Mouse (Mus musculus) limb, embryonic 11.5 days (tissue): ENCODE measurements around the gene Foxp2. TPM values are rescaled to one million over a fixed set of nuclear protein-coding genes. Genes with fewer than 3 reads are reported as not detected.

ENCODE experiments used
- ATAC-seq: fragments of 200-750 bp; cut with Nextera tagmentation; 2 replicates; pipeline ENCODE4 v1.8.0; 2017; ENCODE audit warnings: low read depth; ENCODE audit not compliant: insufficient number of reproducible peaks, low FRiP score, low TSS enrichment
- DNase-seq: peaks from one replicate; pipeline ENCODE4 v3.0.0-alpha.2; 2015; ENCODE audit warnings: low spot score
- H3K27ac ChIP-seq: fragments of 300-500 bp; sonication (generic); replicated peaks from 2 replicates; pipeline ENCODE4 v1.5.1; 2014; ENCODE audit warnings: low read depth, mild to moderate bottlenecking, low read length
- H3K27me3 ChIP-seq: fragments of 300-500 bp; sonication (generic); 2 replicates; pipeline ENCODE4 v1.6.1; 2014; ENCODE audit warnings: mild to moderate bottlenecking, low read length, mixed read lengths; ENCODE audit not compliant: control insufficient read depth, insufficient read depth
- H3K36me3 ChIP-seq: fragments of 300-500 bp; sonication (generic); 2 replicates; pipeline ENCODE4 v1.6.1; 2014; ENCODE audit warnings: mild to moderate bottlenecking, low read length, moderate library complexity, mixed read lengths; ENCODE audit not compliant: control insufficient read depth, insufficient read depth
- H3K4me1 ChIP-seq: fragments of 300-500 bp; sonication (generic); 2 replicates; pipeline ENCODE4 v1.6.1; 2014; ENCODE audit warnings: low read length, mixed read lengths; ENCODE audit not compliant: control insufficient read depth, insufficient read depth
- H3K4me2 ChIP-seq: fragments of 300-500 bp; sonication (generic); 2 replicates; pipeline ENCODE4 v1.6.1; 2014; ENCODE audit warnings: low read depth, mild to moderate bottlenecking, moderate library complexity; ENCODE audit not compliant: severe bottlenecking
- H3K4me3 ChIP-seq: fragments of 300-500 bp; sonication (generic); 2 replicates; pipeline ENCODE4 v1.5.1; 2014; ENCODE audit warnings: low read depth, low read length
- H3K9ac ChIP-seq: fragments of 300-500 bp; sonication (generic); 2 replicates; pipeline ENCODE4 v1.6.1; 2014; ENCODE audit warnings: mild to moderate bottlenecking, low read length
- H3K9me3 ChIP-seq: fragments of 300-500 bp; sonication (generic); 2 replicates; pipeline ENCODE4 v1.6.1; 2016; ENCODE audit warnings: low read length; ENCODE audit not compliant: control insufficient read depth
- WGBS: fragments of 180-500 bp; shearing (Covaris S2); extraction: QIAGEN DNeasy Blood & Tissue Kit; methylation state at CpG from one replicate; pipeline ENCODE4 v1.1.7; 2014; 5-methylcytosine and 5-hydroxymethylcytosine counted together
- polyA plus RNA-seq: library from polyadenylated mRNA; unstranded; fragments of >200 nt; fragmentation: Nextera tagmentation; extraction: Ambion mirVana; gene quantifications from 2 replicates; pipeline ENCODE4 v1.2.1, GENCODE M21; 2014

Foxp2 gene
- 24.2 and 27.3 TPM in 2 replicates for polyA plus RNA-seq

- Histone ChIP-seq H3K9me3 (no peaks in the 10 kb centered on the region), H3K4me3 (peak within 1 kb of the TSS; percentile 69), H3K4me2 (peak within 1 kb of the TSS; percentile 89), H3K27me3 (no peaks in the 10 kb centered on the region), H3K36me3 (no peaks in the 10 kb centered on the region), H3K9ac (peak within 1 kb of the TSS; percentile 79), H3K27ac (peak within 1 kb of the TSS; percentile 92), H3K4me1 (peaks cover 8% of the 10 kb centered on the region)
- DNase-seq (peak; percentile 84), ATAC-seq (peak; percentile 71)
- under 1% methylated on average over 77 of the region's 80 CpGs for whole genome bisulfite sequencing
Measured at GRCm38 (mm10) chr6:14901183-14901970, at the start of gene Foxp2. TSS of gene Foxp2 (plus strand) at chr6:14901349.

DNA sequence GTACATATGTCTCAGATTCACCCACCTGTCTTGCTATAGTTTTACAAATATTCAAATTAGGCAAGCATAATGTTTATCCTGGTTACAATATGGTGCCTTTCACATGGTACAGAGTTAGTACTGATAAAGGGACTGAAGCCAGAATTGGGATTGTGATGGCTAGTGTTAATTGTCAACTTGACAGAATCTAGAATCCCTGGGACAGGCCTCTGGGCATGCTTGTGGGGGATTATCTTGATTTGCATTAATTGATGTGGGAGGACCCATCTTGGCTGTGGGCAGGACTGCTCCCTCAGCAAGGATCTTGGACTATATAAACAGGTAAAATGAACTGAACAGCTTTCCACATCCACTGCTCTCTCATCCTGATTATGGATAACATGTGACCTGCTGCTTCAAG lies 15.9 kb upstream of the Foxp2 start:
- Histone ChIP-seq H3K4me3 (no peak overlapping the region), H3K9me3 (no peaks in the 10 kb centered on the region), H3K27me3 (no peaks in the 10 kb centered on the region), H3K36me3 (no peaks in the 10 kb centered on the region), H3K4me1 (no peaks in the 10 kb centered on the region), H3K9ac (no peak overlapping the region), H3K27ac (no peak overlapping the region), H3K4me2 (no peak overlapping the region)
- no peak for ATAC-seq
- no peak for DNase-seq

DNA sequence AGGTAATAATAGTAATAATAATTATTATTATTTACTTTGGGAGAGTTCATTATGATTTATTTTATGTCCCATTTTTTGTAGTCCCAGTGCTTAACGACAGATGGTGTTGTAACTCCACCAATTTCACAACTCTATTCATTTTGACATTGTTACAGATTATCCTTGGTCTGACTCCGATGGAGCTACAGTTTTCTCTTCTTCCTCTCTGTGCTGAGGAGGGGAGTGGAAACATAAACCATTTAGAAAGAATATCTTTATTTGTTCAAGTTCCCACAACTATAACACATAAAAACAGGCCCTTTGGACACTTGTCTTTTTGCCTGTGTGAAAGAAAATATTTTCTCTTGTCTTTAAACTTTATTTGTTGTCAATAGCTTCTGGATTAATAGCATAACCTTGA lies 4.1 kb upstream of the Foxp2 start:
- no peak overlapping the region for H3K27ac ChIP-seq
- no peak overlapping the region for H3K9ac ChIP-seq
- H3K27me3 ChIP-seq, result no peaks in the 10 kb centered on the region
- DNase-seq, result no peak
- no peaks in the 10 kb centered on the region for H3K36me3 ChIP-seq
- no peak for ATAC-seq
- H3K4me1 ChIP-seq, result peaks cover 4% of the 10 kb centered on the region; the same call in 1 of the 2 replicates
- H3K9me3 ChIP-seq, result no peaks in the 10 kb centered on the region
- H3K4me3 ChIP-seq, result no peak overlapping the region
- H3K4me2 ChIP-seq, result no peak overlapping the region
- WGBS, result 3% methylated on average over 2 of the region's 2 CpGs

DNA sequence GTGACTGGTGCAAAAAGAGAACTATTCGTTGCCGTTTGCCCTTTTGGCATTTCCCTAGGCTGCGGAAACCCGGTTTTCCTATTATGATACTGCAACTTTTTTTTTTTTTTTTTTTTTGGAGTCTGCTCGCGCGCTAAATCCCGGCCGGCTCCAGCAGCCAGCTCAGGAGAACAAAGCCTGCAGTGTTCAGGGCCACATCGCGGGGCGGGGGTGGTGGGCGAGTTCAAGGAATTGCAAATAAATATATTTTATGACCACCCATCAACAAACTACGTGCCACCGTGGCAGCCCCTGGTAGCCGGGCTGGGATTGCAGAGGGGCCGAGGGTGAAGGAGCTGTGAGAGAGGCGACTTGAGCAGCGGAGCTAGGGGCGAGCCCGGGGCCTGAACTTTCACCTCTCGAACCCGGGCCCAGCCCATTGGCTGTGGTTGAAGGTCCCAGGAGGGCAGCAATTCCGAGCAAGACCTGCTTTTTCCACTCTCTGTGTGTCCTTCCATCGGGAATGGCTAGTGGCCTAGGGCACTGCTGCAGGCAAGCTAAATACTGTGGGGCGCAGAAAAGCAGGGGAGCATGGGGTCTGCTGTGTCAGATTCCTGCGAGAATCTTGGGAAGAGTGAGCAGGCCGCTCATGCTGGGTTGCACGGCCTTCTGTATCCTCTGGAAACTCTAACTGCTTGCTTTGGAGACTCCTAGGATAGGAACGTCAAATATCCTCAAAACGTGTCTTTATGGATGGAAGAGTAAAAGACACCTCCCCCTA lies 2.9 kb upstream of the Foxp2 start:
- ATAC-seq (peak; percentile 67), DNase-seq (peak; percentile 87)
- WGBS, result under 1% methylated on average over 31 of the region's 31 CpGs
- Histone ChIP-seq H3K27ac (0 out of 2 replicates have a peak overlapping the region, but pooled peaks have one; percentile 56), H3K9ac (no peak overlapping the region), H3K4me1 (peaks cover 5% of the 10 kb centered on the region), H3K27me3 (no peaks in the 10 kb centered on the region), H3K4me3 (no peak overlapping the region), H3K9me3 (no peaks in the 10 kb centered on the region), H3K36me3 (no peaks in the 10 kb centered on the region), H3K4me2 (peak overlapping the region; percentile 21)

- no peak overlapping the region; the same call in 1 of the 2 replicates for H3K4me3 ChIP-seq
- H3K27ac ChIP-seq, result no peak overlapping the region
- H3K4me1 ChIP-seq, result peaks cover 8% of the 10 kb centered on the region
- ATAC-seq (no peak), DNase-seq (peak; percentile 54)
- H3K27me3 ChIP-seq, result no peaks in the 10 kb centered on the region
- 6% methylated on average over 19 of the region's 19 CpGs for WGBS
- H3K4me2 ChIP-seq, result peak overlapping the region; percentile 89
- H3K9ac ChIP-seq, result peak overlapping the region; percentile 43; the same call in 1 of the 2 replicates
- H3K36me3 ChIP-seq, result no peaks in the 10 kb centered on the region
- H3K9me3 ChIP-seq, result no peaks in the 10 kb centered on the region
Measured at GRCm38 (mm10) chr6:14899021-14899610, 2.0 kb upstream of the Foxp2 start.

- DNase-seq (peak; percentile 66), ATAC-seq (peak; percentile 49; the same call in 1 of the 2 replicates)
- Histone ChIP-seq H3K36me3 (no peaks in the 10 kb centered on the region), H3K9ac (peak overlapping the region; percentile 79), H3K27me3 (no peaks in the 10 kb centered on the region), H3K27ac (peak overlapping the region; percentile 92), H3K4me3 (peak overlapping the region; percentile 69), H3K9me3 (no peaks in the 10 kb centered on the region), H3K4me2 (peak overlapping the region; percentile 89), H3K4me1 (peaks cover 8% of the 10 kb centered on the region)
- under 1% methylated on average over 29 of the region's 29 CpGs for WGBS
Measured at GRCm38 (mm10) chr6:14899936-14900578, 1.1 kb upstream of the Foxp2 start.

- Histone ChIP-seq H3K27ac (peak overlapping the region; percentile 92), H3K4me3 (peak overlapping the region; percentile 69), H3K4me2 (peak overlapping the region; percentile 89), H3K9me3 (no peaks in the 10 kb centered on the region), H3K36me3 (no peaks in the 10 kb centered on the region), H3K27me3 (no peaks in the 10 kb centered on the region), H3K9ac (peak overlapping the region; percentile 79), H3K4me1 (peaks cover 8% of the 10 kb centered on the region)
- DNase-seq (peak; percentile 85), ATAC-seq (peak; percentile 72)
- 0% methylated on average over 20 of the region's 20 CpGs for whole genome bisulfite sequencing
Measured at GRCm38 (mm10) chr6:14900579-14901021, 549 bp upstream of the Foxp2 start.
